Comparison of ENCODE assay signal across 10 mouse cellular contexts in genomic region chr8:119427634-119428349, GRCm38 (mm10). TPM values are rescaled to one million over a fixed set of nuclear protein-coding genes. Genes with fewer than 3 reads are reported as not detected.
DNase-seq lines count a peak whose midpoint lies in the region; ATAC-seq and TF ChIP-seq lines count a peak whose summit lies in the region.
"Had no signal": no experiment of that assay in that cellular context is flagged by ENCODE, and none has a peak within 500 bp of the region (broad histone marks: within the 10 kb centered on the region; RNA-seq: fewer than 3 reads in every experiment).

No protein-coding gene starts in this region.

- no peaks in the 10 kb centered on the region for H3K27me3 ChIP-seq in Patski

- peak; percentile 40 for ATAC-seq in Patski
- ATAC-seq in activated CD4-positive, CD25-positive, alpha-beta regulatory T cell, adult 4 months: no peak

- in situ Hi-C loops in Patski (cut with MboI; ENCODE audit: low pct_unique_long_range_greater_than_20kb): no loop called here

- intact Hi-C loops in gastrocnemius, adult 2 months (cut with DNase I): no loop called here

- no peak for TF ChIP-seq CTCF in gastrocnemius, adult 2 months (IDR thresholded peaks at IDR 0.05)
- no peak for TF ChIP-seq CTCF in Patski (IDR thresholded peaks at IDR 0.05)

- POLR2A ChIA-PET in Patski (lab: Charles Lee): interaction anchor here (0.7 to 1.5 kb wide), 4 partner anchors 9 to 1815 kb away, joined by 3 to 8 read pairs (median 4); no protein-coding TSS in a partner anchor

- no peak overlapping the region for H3K4me3 ChIP-seq in gastrocnemius, adult 2 months

- peak overlapping the region; percentile 67 for H3K27ac ChIP-seq in gastrocnemius, adult 2 months

- peak; percentile 76 for DNase-seq in gastrocnemius, adult 2 months
- no peak for DNase-seq in gastrocnemius, postnatal 25 days
- DNase-seq in 3134 (ENCODE audit: extremely low read depth, insufficient read length, low spot score) (peak; percentile 84), Patski (ENCODE audit: low read depth, low spot score) (peak; percentile 73)
- DNase-seq in heart, adult 8-10 months (ENCODE audit: low spot score): peak; percentile 48
- no peak for DNase-seq in layer of hippocampus, adult 18-20 months (ENCODE audit: low spot score in 2 of 2)
- DNase-seq in frontal cortex, postnatal 14 days (ENCODE audit: low spot score in 2 of 2): no peak

- CTCF ChIA-PET in Patski (lab: Charles Lee): interaction anchor here (4.4 to 10.6 kb wide), 2 partner anchors 12 to 15 kb away, joined by 20 to 78 read pairs; no protein-coding TSS in a partner anchor

RNA-seq across cellular contexts. Expression of gene Osgin1, which starts 6.1 kb away (rescaled TPM):
- total RNA-seq in gastrocnemius, adult 2 months (2021): 10 to 100 TPM in 1 of 2 experiments, 1 to 10 TPM in 1; 9.3 to 19.7 TPM
- 10 to 100 TPM in 1 of 2 experiments, 1 to 10 TPM in 1; 9.9 to 14.8 TPM for total RNA-seq in gastrocnemius, postnatal 25 days (2021)
- 20.4 TPM for polyA plus RNA-seq in Patski (2021)
- 1 to 10 TPM; 3.4 to 7.6 (median 5.8) TPM for total RNA-seq in heart, adult 8-10 months (2022)
- under 1 TPM; 0.58 to 0.67 TPM for total RNA-seq in layer of hippocampus, adult 18-20 months (2021)
- polyA plus RNA-seq in activated CD4-positive, CD25-positive, alpha-beta regulatory T cell, adult 4 months (2017; shearing (Covaris generic)): 10 to 100 TPM in 1 of 2 experiments, 1 to 10 TPM in 1; 8.0 to 18.6 TPM

RNA-seq across cellular contexts. Expression of gene Necab2, which starts 18.7 kb away (rescaled TPM):
- total RNA-seq in gastrocnemius, adult 2 months (2021): not detected
- total RNA-seq in gastrocnemius, postnatal 25 days (2021): under 1 TPM; 0.13 to 0.18 TPM
- 0.14 TPM for polyA plus RNA-seq in Patski (2021)
- total RNA-seq in heart, adult 8-10 months (2022): not detected
- total RNA-seq in layer of hippocampus, adult 18-20 months (2021): 100 to 1,000 TPM; 124 to 125 TPM
- polyA plus RNA-seq in activated CD4-positive, CD25-positive, alpha-beta regulatory T cell, adult 4 months (2017; shearing (Covaris generic)): not detected
- total RNA-seq: G1E; megakaryocyte, adult 5-6 weeks had no signal
- polyA plus RNA-seq: G1E had no signal

RNA-seq across cellular contexts. Expression of gene Mlycd, which starts 33.1 kb away (rescaled TPM):
- total RNA-seq in gastrocnemius, adult 2 months (2021): 100 to 1,000 TPM in 1 of 2 experiments, 10 to 100 TPM in 1; 78.9 to 103 TPM
- 10 to 100 TPM; 76.5 to 78.1 TPM for total RNA-seq in gastrocnemius, postnatal 25 days (2021)
- 25.7 TPM for polyA plus RNA-seq in Patski (2021)
- total RNA-seq in heart, adult 8-10 months (2022): 100 to 1,000 TPM; 102 to 129 (median 123) TPM
- total RNA-seq in layer of hippocampus, adult 18-20 months (2021): 10 to 100 TPM; 28.2 to 28.7 TPM
- 1 to 10 TPM; 4.2 to 6.4 TPM for polyA plus RNA-seq in activated CD4-positive, CD25-positive, alpha-beta regulatory T cell, adult 4 months (2017; shearing (Covaris generic))

Comparison
In these comparisons a context has a peak if more than half of its experiments do, and no peak if none do; other contexts are left out.
1. DNase-seq: peak in gastrocnemius, adult 2 months (single experiment), 3134 (single experiment), Patski (single experiment) and heart, adult 8-10 months (single experiment); none in gastrocnemius, postnatal 25 days (single experiment), layer of hippocampus, adult 18-20 months (0 of 2) and frontal cortex, postnatal 14 days (0 of 2).
2. RNA of gene Necab2, which starts 18.7 kb away (total RNA-seq): 124 to 125 TPM in layer of hippocampus, adult 18-20 months; 0.13 to 0.18 TPM in gastrocnemius, postnatal 25 days, not detected in gastrocnemius, adult 2 months and not detected in heart, adult 8-10 months; every median in the first group is over 100 times any median in the second.